Mouse (Mus musculus): ENCODE measurements around the gene Sf3a2. TPM values are rescaled to one million over a fixed set of nuclear protein-coding genes. Genes with fewer than 3 reads are reported as not detected.
"Not testable (repeated sequence)": the region's sequence is repeated elsewhere in the genome, so short reads cannot be mapped to it uniquely, and the experiment has no call there.

Gene Sf3a2
- total RNA-seq, 2 experiments from 2014 or later = 42.9 to 45.3 TPM

DNA sequence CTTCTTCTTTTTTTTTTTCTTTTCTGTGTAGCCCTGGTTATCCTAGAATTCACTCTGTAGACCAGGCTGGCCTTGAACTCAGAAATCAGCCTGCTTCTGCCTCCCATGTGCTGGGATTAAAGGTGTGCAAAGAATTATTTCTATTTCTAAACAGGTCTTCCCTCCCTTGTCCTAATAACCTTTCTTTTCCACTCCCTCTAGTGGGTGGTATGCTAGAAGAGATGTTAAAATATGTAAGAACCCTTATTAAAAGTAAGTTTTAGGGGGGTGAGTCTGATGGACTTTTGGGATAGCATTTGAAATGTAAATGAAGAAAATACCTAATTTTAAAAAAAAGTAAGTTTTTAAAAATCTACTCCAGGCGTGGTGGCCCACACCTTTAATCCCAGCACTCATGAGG lies 25.3 kb downstream of the Sf3a2 start:
- DNase-seq (ENCODE audit: low spot score in 2 of 2) = no peak

DNA sequence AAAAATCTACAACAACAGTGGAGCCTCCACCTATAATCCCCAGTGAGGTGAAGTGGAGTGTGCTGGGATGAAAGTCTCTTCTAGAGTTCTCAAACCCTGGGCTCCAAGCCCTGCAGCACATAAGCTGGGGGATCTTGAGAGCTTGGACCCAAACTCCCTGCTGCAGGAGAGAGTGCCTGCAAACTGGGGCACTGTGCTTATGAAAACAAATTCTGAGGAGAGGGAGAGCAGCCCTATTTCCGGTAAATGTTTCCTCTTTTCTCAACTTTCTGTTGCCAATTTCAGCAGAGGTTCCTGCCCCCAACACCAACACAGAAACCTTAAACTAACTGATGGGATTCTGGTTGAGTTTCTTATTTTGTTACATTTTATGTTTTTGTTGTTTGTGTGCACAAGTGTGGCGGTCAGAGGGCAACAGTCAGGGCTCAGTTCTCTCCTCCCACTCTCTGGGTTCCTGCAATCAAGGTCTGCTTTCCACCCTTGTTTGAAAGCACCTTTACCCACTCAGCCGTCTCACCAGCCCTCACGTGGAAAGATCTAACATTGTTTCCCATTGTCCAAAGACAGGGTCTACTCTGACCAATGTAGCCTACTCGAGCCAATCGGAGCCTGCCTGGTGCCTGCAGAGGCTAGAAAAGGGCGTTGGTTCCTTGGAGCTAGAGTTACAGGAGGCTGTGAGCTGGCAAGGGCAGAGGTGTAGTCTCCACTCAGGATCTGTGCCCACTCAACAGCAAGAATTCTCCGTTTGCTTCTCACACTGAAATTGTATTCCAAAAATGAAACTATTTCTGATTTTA lies 26.0 kb downstream of the Sf3a2 start:
- DNase-seq (ENCODE audit: low spot score in 2 of 2) = no peak

DNA sequence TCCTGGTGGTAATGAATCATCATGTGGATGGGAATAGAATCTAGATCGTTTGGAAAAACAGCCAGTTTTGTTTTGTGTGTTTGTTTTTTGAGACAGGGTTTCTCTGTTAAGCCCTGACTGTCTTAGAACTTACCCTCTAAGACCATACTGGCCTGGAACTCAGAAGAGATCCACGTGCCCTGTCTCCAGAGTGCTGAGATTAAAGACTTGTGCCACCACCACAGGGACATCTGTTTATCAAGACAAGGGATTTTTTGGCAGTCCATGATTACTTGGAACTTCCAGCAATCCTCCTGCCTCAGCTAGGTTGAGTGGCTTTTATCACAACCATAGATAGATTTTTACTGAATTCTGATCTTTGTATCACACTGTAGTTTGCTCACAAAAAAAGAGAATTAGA lies 26.8 kb downstream of the Sf3a2 start:
- DNase-seq (ENCODE audit: low spot score in 2 of 2) = no peak

DNA sequence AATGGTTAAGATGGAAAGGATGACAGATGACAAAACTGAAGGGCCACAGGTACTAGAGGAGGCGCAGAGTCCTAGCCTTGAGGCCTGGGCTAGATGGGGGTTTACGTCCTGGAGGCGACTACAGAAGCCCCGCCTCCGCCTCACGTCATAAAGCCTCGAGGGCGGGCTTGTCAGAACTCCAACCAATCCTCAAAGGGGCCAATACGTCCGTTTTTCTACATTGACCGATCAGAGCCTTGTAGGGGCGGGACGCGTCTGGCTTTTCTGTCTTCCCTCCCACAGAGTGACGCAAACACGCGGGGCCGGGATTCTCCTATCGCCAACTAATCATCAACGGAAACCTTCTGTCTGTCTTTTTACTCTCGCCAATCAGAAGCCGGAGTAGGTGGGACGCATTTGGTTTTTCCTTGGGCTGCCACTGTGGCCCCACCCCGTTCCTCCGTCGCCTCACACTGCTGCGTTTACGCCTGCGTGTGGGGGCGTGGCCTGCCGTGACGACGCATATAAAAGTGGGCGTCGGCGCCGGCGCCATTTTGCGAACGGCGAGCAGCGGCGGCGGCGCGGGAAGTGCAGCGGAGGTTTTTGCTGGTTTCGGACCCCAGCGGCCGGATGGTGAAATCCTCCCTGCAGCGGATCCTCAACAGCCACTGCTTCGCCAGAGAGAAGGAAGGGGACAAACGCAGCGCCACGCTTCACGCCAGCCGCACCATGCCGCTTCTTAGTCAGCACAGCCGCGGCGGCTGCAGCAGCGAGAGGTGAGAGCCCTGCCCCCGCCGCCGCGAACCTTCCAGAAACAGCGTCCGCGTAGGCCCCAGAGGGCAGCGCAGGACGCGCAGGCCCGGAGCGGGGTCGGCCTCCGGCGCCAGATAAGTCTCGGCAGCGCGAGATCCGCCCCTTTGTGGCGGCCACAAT lies 28.4 kb downstream of the Sf3a2 start, which contains the start of gene Oaz1:
Gene Oaz1 (plus strand): TSS at position 506 of the 912 bp plus-strand sequence.
- peak; percentile 97 to 99 for DNase-seq (ENCODE audit: low spot score in 2 of 2)

DNA sequence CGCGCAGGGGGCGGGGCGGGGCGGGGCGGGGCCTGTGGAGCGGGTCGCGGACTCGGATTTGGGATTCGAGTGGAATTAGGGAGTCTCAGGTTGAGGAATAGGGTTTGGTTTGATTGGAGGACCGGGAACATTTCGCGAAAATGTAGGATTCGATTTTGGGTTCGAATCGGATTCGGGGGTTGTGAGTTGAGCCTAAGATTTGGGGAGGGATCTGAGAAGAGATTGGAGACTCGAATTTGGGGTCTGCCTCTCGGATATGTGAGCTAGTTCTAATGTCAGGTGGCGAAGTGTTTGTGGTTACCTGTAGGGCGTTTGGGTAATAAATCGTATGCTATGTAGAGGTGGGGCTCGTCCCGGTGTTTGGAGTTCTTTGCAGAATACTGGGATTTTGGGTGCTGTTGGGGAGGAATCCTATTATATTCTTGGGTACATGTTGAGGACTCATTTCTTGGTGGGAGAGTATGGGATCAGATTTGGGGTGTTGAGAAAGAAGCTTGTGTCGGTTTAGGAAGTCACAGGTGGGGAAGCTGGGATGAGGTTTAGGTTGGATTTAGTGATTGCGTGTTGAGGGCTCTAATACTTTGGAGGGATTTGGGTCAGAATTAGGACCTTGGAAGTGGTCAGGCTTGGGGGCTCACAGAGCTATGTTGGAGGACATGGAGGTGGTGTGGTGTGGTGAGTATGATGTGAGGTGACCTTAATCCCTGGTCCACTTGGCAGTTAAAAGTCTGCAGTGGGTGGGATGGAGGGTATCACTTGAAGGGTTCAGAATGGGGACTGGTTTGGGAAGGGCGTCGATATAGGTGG lies 29.3 kb downstream of the Sf3a2 start:
- DNase-seq (ENCODE audit: low spot score in 2 of 2) = no peak

DNA sequence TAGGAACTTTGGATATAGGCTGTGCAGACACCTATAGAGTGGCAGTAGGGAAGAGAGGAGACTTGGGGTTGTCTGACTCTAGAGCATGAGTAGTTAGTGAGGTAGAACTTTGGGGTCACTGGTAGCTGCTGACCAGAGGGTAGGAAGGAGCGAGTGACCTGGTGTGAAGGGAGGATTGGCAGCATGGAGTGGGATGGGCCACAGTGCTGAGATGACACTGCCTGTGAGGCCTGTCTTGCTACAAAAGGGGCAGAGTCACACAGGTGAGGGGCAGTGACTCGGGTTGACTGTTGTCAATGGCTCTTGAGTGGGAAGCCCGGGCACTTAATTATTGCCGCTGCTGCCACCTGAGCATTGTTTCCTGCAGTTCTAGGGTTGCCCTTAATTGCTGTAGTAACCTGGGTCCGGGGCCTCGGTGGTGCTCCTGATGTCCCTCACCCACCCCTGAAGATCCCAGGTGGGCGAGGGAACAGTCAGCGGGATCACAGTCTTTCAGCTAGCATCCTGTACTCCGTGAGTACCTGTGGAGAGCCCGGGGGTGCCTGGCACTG lies 29.9 kb downstream of the Sf3a2 start:
- DNase-seq (ENCODE audit: low spot score in 2 of 2) = no peak

DNA sequence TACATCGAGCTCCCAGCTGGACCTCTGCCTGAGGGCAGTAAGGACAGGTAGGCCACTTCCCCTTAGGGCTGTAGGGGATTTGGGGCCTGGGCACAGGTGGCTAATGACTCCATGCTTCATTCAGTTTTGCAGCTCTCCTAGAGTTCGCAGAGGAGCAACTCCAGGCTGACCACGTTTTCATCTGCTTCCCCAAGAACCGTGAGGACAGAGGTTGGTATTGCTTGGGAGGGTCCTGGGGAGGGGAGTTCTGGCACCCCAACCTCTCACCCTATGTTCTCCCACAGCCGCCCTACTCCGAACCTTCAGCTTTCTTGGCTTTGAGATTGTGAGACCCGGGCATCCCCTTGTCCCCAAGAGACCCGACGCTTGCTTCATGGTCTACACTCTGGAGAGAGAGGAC lies 30.6 kb downstream of the Sf3a2 start:
- not testable (repeated sequence) for DNase-seq (ENCODE audit: low spot score in 2 of 2)

DNA sequence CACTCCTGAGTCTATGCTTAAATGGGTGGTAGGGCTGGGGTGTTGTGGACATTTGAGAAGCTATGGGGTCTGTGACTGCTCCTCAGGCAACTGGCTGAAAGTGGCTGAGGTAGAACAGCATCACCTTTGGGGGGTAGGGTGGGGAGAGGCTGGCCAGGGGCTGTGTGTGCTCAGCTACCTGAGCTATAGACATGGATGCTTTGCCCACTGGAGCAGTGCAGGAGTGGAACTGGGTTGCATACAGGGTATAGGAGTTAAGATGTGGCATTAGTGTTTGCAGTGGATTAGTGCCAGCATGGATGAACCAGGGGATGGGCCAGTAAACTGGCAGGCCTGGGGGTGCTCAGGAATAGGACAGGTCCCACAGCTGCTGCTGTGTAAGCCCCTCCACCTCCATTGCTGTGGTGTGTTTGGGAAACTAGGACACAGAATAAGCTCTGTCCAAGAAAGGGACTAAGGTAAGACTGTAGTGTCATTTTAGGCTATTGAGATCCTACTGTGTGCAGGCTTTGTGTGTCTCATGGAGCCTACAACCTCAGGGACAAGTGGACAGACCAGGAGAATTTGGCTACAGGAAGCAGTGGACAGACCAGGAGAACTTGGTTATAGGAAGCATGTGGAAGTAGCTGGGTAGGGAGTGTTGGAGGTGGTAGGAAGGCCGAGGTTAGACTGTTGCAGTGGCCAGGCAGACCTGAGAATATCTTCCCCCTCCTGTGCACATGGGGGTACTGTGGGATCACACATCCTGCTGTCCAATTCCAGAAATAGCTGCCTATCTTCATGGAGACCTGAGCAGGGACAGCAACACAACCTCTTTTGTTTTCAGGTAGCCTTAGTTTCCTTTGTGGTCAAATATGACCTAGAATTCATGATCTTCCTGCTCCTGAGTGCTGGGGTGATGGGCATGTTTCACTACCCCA lies 31.6 kb downstream of the Sf3a2 start:
- DNase-seq (ENCODE audit: low spot score in 2 of 2) = no peak

DNA sequence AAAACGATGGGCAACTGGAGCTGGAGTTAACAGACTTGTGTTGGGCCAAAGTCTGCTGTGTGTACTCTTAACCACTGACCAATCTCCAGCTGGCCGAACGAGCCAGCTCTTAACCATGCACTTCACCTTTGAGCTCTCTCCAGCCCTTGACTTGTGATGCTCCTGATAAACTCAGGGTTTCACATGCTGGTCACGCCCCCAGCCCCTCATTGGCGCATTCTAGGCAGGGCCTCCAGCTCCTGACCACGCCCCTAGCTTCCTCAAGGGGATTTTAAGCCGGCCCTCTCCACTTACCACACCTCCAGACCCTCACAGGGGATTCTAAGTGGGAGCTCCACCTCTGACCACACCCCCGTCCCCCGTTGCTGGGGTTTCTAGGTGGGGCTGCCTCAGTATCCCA lies 33.1 kb downstream of the Sf3a2 start:
- no peak for DNase-seq (ENCODE audit: low spot score in 2 of 2)

DNA sequence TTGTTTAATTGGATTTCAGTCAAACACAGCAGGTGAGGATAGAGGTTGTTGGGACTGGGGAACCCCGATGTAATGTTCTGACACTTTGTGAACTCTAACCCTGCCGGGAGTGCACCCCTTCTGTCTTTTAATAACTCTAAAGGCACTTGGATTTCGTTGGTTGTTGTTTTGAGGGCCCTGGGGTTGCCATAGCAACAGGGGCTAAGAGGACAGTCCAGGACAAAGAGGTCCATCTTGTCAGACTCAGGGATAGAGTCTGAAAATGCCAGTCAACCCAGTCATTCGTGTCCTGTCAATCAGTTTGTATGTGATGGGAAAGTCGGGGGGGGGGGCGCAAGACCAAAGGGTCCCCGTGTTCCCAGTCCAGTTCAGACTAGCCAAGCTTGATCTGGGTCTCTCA lies 34.8 kb downstream of the Sf3a2 start:
- DNase-seq (ENCODE audit: low spot score in 2 of 2) = no peak

DNA sequence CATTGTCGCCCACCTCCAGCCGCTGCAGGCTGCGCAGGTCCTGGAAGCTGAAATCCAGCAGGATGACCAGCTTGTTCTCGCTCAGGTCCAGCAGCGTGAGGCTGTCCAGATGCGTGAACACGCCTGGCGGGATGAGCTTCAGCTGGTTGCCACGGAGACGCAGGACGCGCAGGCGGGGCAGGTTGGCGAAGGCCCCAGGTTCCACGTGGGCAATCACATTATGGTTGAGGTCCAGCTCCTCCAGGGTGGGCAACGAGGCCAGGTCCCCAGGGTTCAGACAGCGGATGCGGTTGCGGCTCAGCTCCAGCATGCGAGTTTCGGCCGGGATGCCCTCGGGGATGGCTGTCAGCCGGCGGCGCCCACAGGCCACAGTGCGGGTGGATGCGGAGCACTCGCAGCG lies 37.6 kb downstream of the Sf3a2 start:
- DNase-seq (ENCODE audit: low spot score in 2 of 2) = no peak

DNA sequence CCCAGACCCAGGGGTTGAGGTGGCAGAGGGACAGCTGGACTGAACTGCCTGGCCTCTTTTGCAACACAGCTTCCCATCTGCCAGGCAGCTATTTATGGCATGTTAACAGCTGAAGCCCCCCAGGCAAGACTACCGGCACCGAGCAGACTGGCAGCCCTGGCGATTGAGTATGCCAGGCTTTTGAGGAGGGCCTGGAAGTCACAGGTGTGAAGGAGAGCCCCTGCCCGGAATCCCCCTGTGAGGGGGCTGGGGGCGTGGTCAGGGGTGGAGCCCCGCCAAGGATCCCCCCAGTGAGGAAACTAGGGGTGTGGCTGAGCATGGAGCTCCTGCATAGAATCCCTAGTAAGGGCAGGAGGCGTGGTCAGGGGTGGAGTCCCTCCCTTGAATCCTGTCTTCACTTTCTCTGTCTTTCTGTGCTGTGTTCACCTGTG lies 39.0 kb downstream of the Sf3a2 start:
- DNase-seq (ENCODE audit: low spot score in 2 of 2) = no peak

DNA sequence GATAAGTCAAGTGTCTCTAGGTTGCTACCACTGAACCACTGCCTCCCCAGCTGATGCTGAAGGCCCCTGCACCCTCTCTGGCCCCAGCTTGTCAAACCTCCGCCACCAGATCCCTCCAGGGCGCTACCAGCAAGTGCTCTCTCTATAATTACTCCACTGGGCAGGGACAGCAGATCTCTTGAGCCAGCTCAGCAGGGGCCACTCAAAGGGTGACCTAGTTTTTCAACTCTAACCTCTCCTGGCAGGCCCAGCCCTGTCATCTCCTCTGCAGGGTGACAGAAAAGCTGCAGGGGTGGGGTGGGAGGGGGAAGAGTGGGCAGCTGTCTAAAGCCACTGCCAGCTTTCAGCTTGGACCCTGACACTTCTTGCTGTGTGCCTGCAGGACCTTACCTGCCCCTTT lies 39.8 kb downstream of the Sf3a2 start:
- no peak for DNase-seq (ENCODE audit: low spot score in 2 of 2)

DNA sequence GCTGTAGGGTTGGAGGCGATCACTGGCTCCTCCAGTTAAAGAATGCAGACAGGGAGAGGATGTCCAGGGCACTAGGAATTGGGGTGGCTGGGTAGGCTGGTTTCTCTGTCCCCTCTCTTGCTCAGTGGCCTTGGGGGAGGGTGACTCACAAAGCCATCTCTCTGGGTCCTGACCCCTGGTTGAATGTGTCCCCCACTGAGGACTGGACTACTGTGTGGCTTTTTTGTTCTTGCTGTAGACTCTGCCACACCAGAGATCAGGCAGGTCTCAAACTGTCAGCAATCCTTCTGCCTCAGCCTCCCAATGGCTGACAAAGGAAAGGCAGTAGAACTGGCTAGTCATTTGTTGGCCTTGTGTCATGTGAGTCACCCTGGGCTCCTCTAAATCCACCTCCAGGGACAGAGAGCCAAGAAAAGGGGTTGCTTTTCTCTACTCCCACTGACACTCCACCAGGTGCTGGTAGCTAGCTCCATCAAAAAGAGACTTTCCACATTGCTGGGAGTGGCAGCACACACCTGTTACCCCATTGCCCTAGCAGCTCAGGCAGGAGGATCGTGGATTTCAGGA lies 40.4 kb downstream of the Sf3a2 start:
- DNase-seq (ENCODE audit: low spot score in 2 of 2) = no peak

DNA sequence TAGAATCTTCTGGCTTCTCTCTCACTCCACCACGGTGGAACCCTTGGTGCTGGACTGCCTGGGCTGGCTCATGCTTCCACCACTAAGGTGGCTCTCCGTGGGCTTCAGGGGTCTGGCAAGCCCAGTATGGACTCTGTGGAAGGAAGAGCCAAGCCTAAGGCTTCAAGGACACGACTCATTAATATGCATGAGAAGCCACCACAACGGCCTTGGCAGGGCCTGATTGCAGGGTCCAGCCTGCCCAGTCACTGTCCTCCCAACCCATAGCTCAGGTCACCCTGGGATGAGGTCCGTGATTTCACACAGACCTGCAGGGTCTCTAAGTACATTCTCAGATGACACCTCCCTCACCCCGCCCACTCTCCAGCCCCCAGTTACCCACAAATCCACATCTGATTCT lies 41.9 kb downstream of the Sf3a2 start:
- no peak for DNase-seq (ENCODE audit: low spot score in 2 of 2)

DNA sequence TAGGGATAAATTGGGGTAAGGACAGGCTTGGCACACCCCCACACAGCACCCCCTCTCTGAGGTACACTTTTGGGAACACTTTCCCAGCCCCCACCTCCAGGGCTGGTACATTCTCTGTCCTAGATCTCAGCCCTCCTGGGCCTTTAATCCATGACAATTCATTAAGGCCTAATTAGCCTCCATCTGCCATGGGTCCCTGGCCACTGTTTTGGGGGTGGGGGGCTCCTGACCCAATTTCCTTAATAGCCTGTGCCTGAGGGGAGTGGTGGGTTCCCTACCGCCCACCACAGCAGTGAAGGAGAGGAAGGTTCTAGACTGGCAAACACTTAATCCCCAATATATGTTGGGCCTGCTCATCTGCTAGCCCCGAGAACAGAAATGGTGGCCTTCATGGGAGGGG lies 43.7 kb downstream of the Sf3a2 start:
- DNase-seq (ENCODE audit: low spot score in 2 of 2) = no peak

DNA sequence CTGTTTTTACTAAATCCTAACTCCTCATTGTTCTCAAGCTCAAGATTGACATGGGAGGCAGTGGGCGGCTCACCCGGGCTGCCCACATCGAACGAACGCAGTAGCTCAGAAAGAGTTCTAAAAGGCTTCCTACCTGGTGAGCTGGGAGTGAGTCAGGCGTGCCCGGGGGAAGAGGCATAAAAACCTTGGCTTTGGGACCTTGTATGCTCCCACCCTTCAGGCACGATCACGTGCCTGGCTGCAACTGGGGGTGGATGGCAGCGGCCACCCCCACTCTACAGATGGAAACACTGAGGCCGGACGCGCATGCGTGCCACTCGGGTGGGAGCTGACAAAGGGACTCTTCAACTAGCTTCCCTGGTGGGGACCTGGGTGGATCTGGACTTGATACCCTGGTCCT lies 44.3 kb downstream of the Sf3a2 start:
- no peak for DNase-seq (ENCODE audit: low spot score in 2 of 2)

DNA sequence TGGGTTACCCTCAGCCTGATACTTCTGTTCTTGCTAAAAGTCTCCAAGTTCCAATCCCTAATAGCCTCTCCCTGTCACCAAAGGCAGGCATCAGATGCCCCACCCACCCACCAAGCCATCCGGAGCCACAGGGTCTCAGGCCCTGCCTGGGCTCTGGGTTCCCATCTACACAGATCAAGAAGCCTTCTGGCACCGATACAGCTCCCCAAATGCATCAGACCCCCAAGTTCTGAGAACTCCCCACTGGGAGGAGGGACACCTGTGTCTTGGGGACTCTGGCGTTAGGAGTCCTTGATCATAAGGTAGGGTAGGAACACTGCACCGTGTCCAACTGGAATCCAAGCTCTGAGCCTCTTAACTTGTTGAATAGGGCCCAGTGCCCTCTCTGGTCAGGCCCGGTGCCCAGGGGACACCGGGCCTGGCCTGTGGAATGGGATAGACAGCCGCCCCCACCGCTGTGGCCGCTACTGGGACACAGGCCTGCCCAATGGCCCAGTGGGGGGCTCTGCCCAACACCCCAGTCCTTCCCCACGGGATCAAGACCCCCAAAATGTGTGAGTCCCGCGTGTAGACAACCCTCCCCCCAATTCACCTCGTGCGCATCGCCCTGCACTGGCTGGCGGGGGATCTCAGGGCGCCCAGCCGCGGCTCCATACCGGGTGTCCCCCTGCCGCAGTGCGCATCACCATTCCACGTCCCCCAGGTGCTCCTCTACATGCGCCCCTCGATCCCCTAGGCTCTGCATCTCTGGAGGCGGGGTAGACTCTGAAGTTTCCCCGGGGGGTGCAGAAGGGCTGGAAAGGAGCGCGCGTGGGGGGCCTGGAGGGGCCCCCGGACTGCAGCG lies 45.3 kb downstream of the Sf3a2 start:
- DNase-seq (ENCODE audit: low spot score in 2 of 2) = no peak
